Mouse (Mus musculus) brain, embryonic 14.5 days (tissue): ENCODE data around the gene Srms.

Source experiments
- CTCF ChIP-seq: fragments of 200-500 bp; IDR thresholded peaks from 2 replicates; pipeline ENCODE4 v1.5.1; 2012; ENCODE audit warnings: inconsistent platforms, mild to moderate bottlenecking, moderate library complexity, borderline replicate concordance; ENCODE audit not compliant: insufficient read depth, insufficient read length; ENCODE audit errors: extremely low read depth
- POLR2A ChIP-seq: fragments of 200-500 bp; IDR thresholded peaks from 2 replicates; pipeline ENCODE4 v1.6.1; 2012; ENCODE audit warnings: mild to moderate bottlenecking, inconsistent platforms, borderline replicate concordance; ENCODE audit not compliant: poor library complexity, insufficient read depth, insufficient read length, severe bottlenecking; ENCODE audit errors: extremely low read depth

- TF ChIP-seq POLR2A: no peak
- no peak for TF ChIP-seq CTCF
Observed at GRCm38 (mm10) chr2:181253248-181253647, 40.3 kb upstream of the Srms start.
